Mouse (Mus musculus) fat pad, adult 2 months (tissue): Measurements from ENCODE around the gene Ccdc186.

Experiments
- DNase-seq: peaks from one replicate; pipeline ENCODE4 v3.0.0-alpha.2; 2011; ENCODE audit warnings: low read depth, low spot score; ENCODE audit errors: extremely low read depth

The Ccdc186 gene

GRCm38 (mm10) chr19:56821798-56822447, at the start of gene Ccdc186:
Ccdc186 (minus strand) TSS chr19:56822190.
- DNase-seq = peak; percentile 54

- DNase-seq = no peak
These were observed 45.7 kb upstream of the Ccdc186 start for GRCm38 (mm10) chr19:56867701-56868100.

- DNase-seq = no peak
These were observed 34.5 kb upstream of the Ccdc186 start for GRCm38 (mm10) chr19:56856455-56856854.

GRCm38 (mm10) chr19:56852590-56852989, 30.6 kb upstream of the Ccdc186 start:
- no peak for DNase-seq

- DNase-seq = no peak
These were observed 21.0 kb upstream of the Ccdc186 start for GRCm38 (mm10) chr19:56842974-56843373.

- no peak for DNase-seq
These were observed 17.1 kb upstream of the Ccdc186 start for GRCm38 (mm10) chr19:56838942-56839706.

GRCm38 (mm10) chr19:56835340-56835739, 13.3 kb upstream of the Ccdc186 start:
- DNase-seq = no peak

- no peak for DNase-seq
These were observed 8.2 kb upstream of the Ccdc186 start for GRCm38 (mm10) chr19:56830163-56830562.

GRCm38 (mm10) chr19:56829267-56829666, 7.3 kb upstream of the Ccdc186 start:
- no peak for DNase-seq

GRCm38 (mm10) chr19:56828305-56828704, 6.3 kb upstream of the Ccdc186 start:
- no peak for DNase-seq

GRCm38 (mm10) chr19:56826047-56826631, 4.1 kb upstream of the Ccdc186 start, which contains the start of gene Tdrd1:
Tdrd1 (plus strand) TSS chr19:56826209.
- DNase-seq = no peak

- DNase-seq = no peak
These were observed 452 bp upstream of the Ccdc186 start for GRCm38 (mm10) chr19:56822448-56822836.

GRCm38 (mm10) chr19:56821040-56821797, 771 bp downstream of the Ccdc186 start:
- no peak for DNase-seq

- DNase-seq = no peak
These were observed 4.0 kb downstream of the Ccdc186 start for GRCm38 (mm10) chr19:56817851-56818526.

- no peak for DNase-seq
These were observed 8.6 kb downstream of the Ccdc186 start for GRCm38 (mm10) chr19:56813360-56813759.

- DNase-seq = no peak
These were observed 10.4 kb downstream of the Ccdc186 start for GRCm38 (mm10) chr19:56811590-56811989.

- DNase-seq = no peak
These were observed 11.3 kb downstream of the Ccdc186 start for GRCm38 (mm10) chr19:56810641-56811146.

GRCm38 (mm10) chr19:56808771-56809170, 13.2 kb downstream of the Ccdc186 start:
- no peak for DNase-seq

GRCm38 (mm10) chr19:56807122-56807521, 14.9 kb downstream of the Ccdc186 start:
- DNase-seq = peak; percentile 33

- no peak for DNase-seq
These were observed 16.6 kb downstream of the Ccdc186 start for GRCm38 (mm10) chr19:56805366-56805765.
